In genomic region chr5:148708014-148708741, GRCm38 (mm10) we compare ENCODE assay signal across 8 mouse cellular contexts.
DNase-seq lines count a peak whose midpoint lies in the region; ATAC-seq and TF ChIP-seq lines count a peak whose summit lies in the region.

No protein-coding gene starts in this region.

- no peak overlapping the region for H3K4me3 ChIP-seq in heart, embryonic 11.5 days (ENCODE audit: low read depth, low read length)
- H3K4me3 ChIP-seq in lung, adult 2 months (replicated peaks; ENCODE audit: extremely low read depth, low read depth, low read length) = no peak overlapping the region
- no peak overlapping the region for H3K4me3 ChIP-seq in olfactory bulb, adult 2 months (ENCODE audit: insufficient read depth, low read depth, low read length)

- no peak overlapping the region; the same call in 1 of the 2 replicates for H3K27ac ChIP-seq in heart, embryonic 11.5 days (ENCODE audit: low read depth, low read length)
- peak overlapping the region; percentile 94 for H3K27ac ChIP-seq in olfactory bulb, adult 2 months (ENCODE audit: insufficient read depth, low read depth, low read length)

- DNase-seq in layer of hippocampus, adult 8-10 months (ENCODE audit: low spot score in 2 of 2) = peak; percentile 9 to 17
- no peak for DNase-seq in layer of hippocampus, postnatal 25 days (ENCODE audit: extremely low spot score in 1 of 2, low spot score in 1 of 2)
- peak; percentile 56 for DNase-seq in adrenal gland, postnatal 14 days
- peak; percentile 20 for DNase-seq in lung, adult 2 months
- no peak for DNase-seq in urinary bladder, postnatal 14 days (ENCODE audit: low spot score)

- no peaks in the 10 kb centered on the region for H3K9me3 ChIP-seq in heart, embryonic 11.5 days (replicated peaks; ENCODE audit: control insufficient read depth, low read length)

- peak overlapping the region; percentile 40 for H3K4me2 ChIP-seq in heart, embryonic 11.5 days

- TF ChIP-seq POLR2A in lung, adult 2 months (IDR thresholded peaks at IDR 0.05; ENCODE audit: borderline replicate concordance, extremely low read depth, low read depth, low read length) = no peak
- TF ChIP-seq POLR2A in olfactory bulb, adult 2 months (IDR thresholded peaks at IDR 0.05; ENCODE audit: insufficient read depth, low read depth, low read length) = no peak

- peaks cover 15% of the 10 kb centered on the region for H3K4me1 ChIP-seq in heart, embryonic 11.5 days (ENCODE audit: control insufficient read depth, insufficient read depth, low read length)
- peaks cover 10% of the 10 kb centered on the region; the same call in 1 of the 2 replicates for H3K4me1 ChIP-seq in lung, adult 2 months (ENCODE audit: control insufficient read depth, insufficient read depth, low read length)
- peaks cover 43% of the 10 kb centered on the region for H3K4me1 ChIP-seq in olfactory bulb, adult 2 months (ENCODE audit: control insufficient read depth, insufficient read depth, low read length)

- no peak for ATAC-seq in heart, embryonic 11.5 days (replicated peaks; ENCODE audit: insufficient number of reproducible peaks, low FRiP score, low TSS enrichment)
- no peak for ATAC-seq in inflammation-experienced regulatory T-cells, adult 6 months

- no peak overlapping the region for H3K9ac ChIP-seq in heart, embryonic 11.5 days (ENCODE audit: low read depth, low read length)

- H3K27me3 ChIP-seq in heart, embryonic 11.5 days (ENCODE audit: control insufficient read depth, insufficient read depth, low read length) = no peaks in the 10 kb centered on the region

- WGBS in heart, embryonic 11.5 days (ENCODE audit: insufficient replicate concordance) = 25% methylated on average over 11 of the region's 11 CpGs
- 27% methylated on average over 11 of the region's 11 CpGs for WGBS in lung, adult 2 months
- WGBS in olfactory bulb, adult 2 months = 29% methylated on average over 11 of the region's 11 CpGs

- TF ChIP-seq CTCF in lung, adult 2 months (IDR thresholded peaks at IDR 0.05; ENCODE audit: insufficient read depth, low read length) = no peak
- no peak for TF ChIP-seq CTCF in olfactory bulb, adult 2 months (IDR thresholded peaks at IDR 0.05; ENCODE audit: insufficient read depth, low read depth, low read length)

- no peaks in the 10 kb centered on the region for H3K36me3 ChIP-seq in heart, embryonic 11.5 days (ENCODE audit: control insufficient read depth, insufficient read depth, low read length)

Comparison
In these comparisons a context has a peak if more than half of its experiments do, and no peak if none do; other contexts are left out.
1. DNase-seq: peak in layer of hippocampus, adult 8-10 months (2 of 2), adrenal gland, postnatal 14 days (single experiment) and lung, adult 2 months (single experiment); none in layer of hippocampus, postnatal 25 days (0 of 2) and urinary bladder, postnatal 14 days (single experiment).